Mouse (Mus musculus): Measurements from ENCODE around the gene Prmt1.
"Not testable (repeated sequence)": the region's sequence is repeated elsewhere in the genome, so short reads cannot be mapped to it uniquely, and the experiment has no call there.

Gene Prmt1

GRCm38 (mm10) chr7:44986192-44986878 is at the start of gene Prmt1:
Prmt1 (minus strand) TSS chr7:44986568.
- peak; percentile 100 for DNase-seq

- DNase-seq = no peak
These were observed 49.3 kb upstream of the Prmt1 start for GRCm38 (mm10) chr7:45035631-45036030.

GRCm38 (mm10) chr7:45033722-45034359 is 47.5 kb upstream of the Prmt1 start:
- DNase-seq = no peak

DNA sequence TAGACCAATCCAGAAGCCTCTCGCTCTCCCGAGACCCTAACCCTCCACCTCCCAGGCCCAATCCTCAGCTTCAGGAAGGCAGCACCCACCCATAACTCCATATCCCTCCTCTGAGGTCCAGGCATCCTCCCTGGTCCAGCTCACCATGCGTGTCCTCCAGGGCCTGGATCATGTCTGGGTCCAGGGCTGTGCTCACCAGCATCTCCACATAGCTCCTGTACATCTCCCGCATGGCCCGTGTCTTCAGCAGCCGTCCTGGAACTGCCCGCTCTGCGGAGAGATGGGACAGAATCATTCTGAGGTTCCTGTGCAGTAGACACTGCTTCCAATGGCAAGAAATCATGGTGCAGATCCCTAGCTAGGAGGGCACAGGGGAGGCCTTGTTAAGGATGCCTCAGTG is 44.5 kb upstream of the Prmt1 start:
- no peak for DNase-seq

DNA sequence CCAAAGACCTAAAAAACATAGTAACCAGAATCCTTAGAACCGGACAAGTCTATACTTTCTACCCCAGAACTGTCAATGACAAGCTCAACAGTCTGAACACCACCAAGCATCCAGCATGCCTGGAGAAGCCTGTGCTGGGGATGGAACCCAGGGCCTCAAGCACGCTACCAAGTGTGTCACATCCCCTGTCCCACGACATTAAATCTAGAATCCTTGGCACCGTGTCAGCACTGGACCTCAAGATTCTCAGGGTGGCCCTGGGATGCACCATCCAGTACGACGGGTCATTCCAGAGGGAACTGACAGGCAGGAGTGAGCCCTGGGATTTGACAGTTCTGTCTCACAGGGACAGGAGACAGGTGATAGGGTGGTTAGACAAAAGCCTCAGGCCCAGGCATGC is 43.6 kb upstream of the Prmt1 start:
- no peak for DNase-seq

DNA sequence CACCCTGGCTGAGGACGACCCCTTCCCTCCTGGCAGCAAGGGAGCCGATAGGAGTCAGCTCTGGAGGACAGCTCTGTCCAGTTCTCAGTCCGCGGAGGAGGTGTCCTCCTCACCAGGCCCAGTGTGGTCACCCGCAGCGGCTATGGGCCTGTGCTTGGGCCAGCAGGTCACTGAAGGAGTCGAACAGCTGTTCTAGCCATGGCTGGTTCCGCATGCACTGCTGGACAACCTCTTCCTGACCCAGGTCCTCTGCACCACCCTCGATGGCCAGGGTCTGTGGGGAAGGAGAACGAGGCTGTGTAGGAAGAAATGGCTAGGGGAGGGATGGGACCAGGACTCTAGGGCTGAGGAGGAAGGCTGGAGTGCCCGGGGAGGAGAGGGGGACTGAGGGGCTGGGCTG is 42.0 kb upstream of the Prmt1 start:
- DNase-seq = no peak

- DNase-seq = no peak
These were observed 41.4 kb upstream of the Prmt1 start for GRCm38 (mm10) chr7:45027761-45028160.

GRCm38 (mm10) chr7:45026256-45026655 is 39.9 kb upstream of the Prmt1 start:
- no peak for DNase-seq

DNA sequence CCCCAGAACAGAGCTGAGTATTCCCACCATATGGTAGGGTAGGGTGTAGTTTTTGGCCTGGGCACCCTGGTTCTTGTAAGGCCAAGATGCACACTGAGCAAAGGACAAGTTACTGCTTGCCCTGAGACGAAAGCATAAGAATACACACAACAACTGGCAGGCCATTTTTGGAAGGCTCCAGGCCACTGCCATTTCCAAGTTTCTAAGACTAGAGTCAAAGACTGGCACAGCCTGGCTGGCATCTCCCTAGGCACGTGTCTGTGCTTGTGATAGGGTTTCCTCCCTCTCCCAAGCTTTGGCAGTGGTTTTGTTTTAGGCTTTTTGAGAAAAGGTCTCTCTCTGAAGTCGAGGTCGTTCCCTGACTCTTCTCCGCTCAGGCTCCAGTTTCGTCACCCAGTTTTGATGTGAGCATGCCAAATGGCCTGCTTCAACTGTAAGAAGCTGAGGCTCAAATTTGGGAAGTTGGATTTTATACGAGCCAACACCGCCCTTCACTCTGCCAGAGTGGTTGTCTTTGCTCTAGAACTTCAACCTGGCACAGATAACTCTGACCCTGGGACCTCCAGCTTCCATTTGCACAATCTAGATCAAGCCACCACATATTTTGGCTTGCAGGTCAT is 39.3 kb upstream of the Prmt1 start:
- no peak for DNase-seq

GRCm38 (mm10) chr7:45024281-45025248 is 38.2 kb upstream of the Prmt1 start:
- no peak for DNase-seq

- not testable (repeated sequence) for DNase-seq
These were observed 37.3 kb upstream of the Prmt1 start for GRCm38 (mm10) chr7:45023711-45024110.

DNA sequence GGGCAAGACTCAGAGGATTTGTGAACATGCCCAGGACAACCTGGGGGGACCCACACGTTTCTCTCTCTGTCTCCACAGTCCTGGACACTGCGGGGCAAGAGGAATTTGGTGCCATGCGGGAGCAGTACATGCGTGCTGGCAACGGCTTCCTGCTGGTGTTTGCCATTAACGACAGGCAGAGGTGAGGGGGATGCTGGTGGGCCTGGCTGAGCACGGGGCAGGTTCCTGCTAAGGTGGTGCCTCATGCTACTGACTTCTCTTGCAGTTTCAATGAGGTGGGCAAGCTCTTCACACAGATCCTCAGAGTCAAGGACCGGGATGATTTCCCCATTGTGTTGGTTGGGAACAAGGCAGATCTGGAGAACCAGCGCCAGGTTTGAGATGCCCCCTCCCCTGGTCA is 33.9 kb upstream of the Prmt1 start:
- DNase-seq = no peak

DNA sequence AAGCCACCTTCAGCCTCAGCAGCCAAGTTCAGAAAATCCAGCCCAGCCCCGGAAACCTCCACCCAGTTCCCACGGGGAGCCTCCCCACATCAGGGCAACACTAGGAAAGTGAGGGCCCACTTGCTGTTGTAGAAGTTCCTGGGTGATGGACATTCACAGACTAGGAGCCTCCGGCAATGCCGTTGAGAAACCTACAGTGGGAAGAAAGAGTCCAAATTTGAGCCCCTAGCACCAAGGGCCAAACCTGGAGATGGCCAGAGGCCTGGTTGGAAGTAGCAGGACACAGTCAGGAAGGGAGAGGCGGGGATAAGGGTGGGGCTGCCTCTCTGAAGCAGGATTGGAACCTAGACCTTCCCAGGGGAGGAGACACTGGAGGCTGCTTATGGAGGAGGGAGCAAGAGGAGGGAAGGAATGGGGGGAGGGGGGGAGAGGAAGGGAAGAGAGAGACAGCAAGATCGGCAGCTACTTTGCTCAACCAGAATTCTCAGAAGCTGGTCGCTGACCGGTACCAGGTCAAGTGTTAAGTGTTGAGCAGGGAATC is 32.7 kb upstream of the Prmt1 start:
- DNase-seq = peak; percentile 44

DNA sequence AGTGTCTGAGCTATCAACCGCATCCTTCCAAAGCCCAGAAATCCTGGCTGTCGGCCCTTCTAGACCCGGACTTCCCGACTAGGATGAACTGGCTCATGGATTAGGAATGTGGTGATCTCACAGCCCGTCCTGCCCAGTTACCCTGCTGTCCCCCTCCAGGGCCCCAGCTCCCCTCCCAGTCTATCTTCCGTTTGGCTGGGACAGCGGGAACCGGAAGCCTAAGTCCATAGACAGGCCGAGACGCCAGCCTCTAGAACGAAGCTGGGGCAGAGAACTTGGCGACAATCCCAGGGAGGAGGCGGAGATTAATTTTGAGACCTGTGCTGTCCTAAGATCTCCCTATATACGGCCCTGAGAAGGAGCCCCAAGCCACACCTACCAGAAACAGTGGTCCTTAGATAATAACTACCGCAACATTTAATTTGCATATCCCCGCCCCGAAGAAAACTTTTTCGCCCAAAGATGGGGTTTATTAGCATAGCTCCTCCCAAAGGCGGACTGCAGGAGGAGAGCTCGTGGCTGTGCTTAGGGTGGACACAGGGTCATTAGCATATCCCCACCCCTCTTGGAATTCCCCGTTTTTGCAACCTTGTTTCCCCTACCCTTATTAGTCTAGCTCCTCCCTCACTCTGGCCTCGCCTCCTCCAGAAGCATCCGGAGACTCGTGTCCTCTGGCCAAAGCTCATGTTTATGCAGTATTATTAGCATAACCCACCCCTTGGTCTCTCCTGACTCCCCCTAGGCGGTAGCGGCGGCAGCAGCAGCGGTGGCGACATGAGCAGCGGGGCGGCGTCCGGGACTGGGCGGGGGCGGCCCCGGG is 31.1 kb upstream of the Prmt1 start, which contains the start of gene Rras:
Gene Rras, plus strand, starts transcription at position 720 of the 820 bp plus-strand sequence.
- peak; percentile 91 for DNase-seq

DNA sequence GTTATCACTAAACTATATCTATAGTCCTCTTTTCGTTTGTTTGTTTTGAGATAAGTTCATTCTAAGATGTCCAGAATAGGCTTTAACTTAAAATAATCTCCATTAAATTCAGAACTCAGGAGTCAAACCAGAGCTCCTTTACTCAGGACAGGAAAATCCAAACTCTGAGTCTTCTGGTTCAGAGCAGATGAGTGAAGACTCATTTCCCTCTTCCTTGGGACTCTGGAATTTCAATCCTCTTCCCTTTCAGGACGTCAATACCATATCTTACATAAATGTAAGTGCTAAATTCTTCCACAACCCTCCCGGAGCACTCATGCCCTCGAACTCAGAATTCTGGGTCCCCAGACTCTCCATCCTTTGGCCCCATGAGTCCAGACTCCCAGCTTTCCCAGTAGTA is 30.4 kb upstream of the Prmt1 start:
- DNase-seq = no peak

- peak; percentile 100 for DNase-seq
These were observed 29.7 kb upstream of the Prmt1 start, which contains the start of gene Scaf1 for GRCm38 (mm10) chr7:45015957-45016612. Scaf1 (minus strand) TSS chr7:45016363.

- no peak for DNase-seq
These were observed 29.1 kb upstream of the Prmt1 start for GRCm38 (mm10) chr7:45015344-45015956.

DNA sequence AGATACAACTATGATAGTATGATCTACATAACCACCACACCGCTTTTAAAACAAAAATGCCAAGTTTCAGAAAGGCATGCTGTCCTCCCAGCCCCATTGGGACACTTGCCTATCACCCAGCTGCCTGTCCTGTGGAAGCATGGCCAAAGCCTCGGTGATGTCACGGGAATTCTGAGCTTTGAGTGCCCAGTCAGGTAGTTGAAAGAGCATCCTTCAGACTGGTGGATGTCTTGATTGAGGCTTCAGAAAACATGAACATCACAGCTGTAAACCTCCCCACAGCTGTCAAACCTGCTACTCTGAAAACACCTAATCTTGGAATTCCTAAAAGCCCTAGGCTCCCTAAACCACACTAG is 27.7 kb upstream of the Prmt1 start:
- DNase-seq = no peak

GRCm38 (mm10) chr7:45013366-45014095 is 27.2 kb upstream of the Prmt1 start:
- DNase-seq = no peak

- no peak for DNase-seq
These were observed 26.5 kb upstream of the Prmt1 start for GRCm38 (mm10) chr7:45012824-45013223.

All from right cerebral cortex, adult 18-20 months (tissue).